Mouse (Mus musculus) mouse trophoblast stem cell (cell line): ENCODE data around the gene Rdh16f2.
"Not testable (repeated sequence)": the region's sequence is repeated elsewhere in the genome, so short reads cannot be mapped to it uniquely, and the experiment has no call there.

Experiments used
- in situ Hi-C, 2 experiments: fragments of 300-500 bp; cut with MseI, MboI; formaldehyde crosslinking; loops; 2 replicates in 1 of 2; 3 replicates in 1 of 2; pipeline ENCODE4 v1.15.1; 2025

Gene Rdh16f2

DNA sequence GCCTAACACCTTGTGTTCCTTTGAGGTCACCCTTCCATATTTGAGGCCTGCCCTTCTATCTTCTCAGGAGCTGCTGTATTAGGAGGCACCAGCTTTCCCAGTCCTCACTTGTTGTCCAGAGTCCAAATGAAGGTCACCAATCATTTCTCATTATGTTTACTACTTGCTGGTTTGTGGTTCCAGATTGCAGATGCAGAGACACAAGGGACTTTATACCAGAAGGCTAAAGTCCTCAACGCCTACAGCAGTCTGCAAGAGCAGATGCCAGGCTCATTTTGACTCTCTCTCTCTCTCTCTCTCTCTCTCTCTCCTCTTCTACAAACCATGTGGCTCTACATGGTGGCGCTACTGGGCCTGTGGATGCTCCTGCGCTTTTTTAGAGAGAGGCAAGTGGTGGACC lies at the start of gene Rdh16f2:
Gene Rdh16f2, plus strand, starts transcription at position 243 of the 400 bp plus-strand sequence.
- in situ Hi-C loops = no loop called here

DNA sequence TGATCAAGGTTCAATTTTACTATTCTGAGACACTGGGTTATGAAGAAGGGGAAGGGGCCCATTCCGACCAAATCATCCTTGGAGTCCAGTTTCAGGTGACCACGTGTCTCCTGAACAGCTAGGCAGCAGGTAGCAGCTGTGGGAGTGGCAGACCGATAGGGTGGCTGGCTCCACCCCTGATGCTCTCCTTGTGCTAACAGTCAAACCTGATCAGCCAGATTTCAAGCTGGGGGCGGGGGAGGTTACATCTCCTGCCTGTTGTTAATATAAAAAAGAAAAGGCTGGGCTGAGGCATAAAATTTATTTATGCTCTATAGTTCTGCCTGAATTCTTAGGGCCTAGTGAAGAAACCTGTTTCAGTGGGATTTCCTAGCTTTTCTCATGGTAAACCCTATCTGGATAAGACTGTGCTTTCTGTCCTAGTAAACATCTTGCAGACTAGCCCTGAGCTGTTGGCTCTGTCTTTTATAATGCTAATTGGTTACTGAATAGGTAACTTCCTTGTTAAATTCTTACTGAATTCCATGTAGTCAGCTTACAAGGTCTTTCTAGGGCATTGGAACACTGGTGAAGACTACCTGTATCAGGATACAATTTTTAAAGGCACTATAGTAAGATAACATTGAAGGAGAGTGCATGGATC lies 48.9 kb upstream of the Rdh16f2 start:
- in situ Hi-C loops = not testable (repeated sequence)

DNA sequence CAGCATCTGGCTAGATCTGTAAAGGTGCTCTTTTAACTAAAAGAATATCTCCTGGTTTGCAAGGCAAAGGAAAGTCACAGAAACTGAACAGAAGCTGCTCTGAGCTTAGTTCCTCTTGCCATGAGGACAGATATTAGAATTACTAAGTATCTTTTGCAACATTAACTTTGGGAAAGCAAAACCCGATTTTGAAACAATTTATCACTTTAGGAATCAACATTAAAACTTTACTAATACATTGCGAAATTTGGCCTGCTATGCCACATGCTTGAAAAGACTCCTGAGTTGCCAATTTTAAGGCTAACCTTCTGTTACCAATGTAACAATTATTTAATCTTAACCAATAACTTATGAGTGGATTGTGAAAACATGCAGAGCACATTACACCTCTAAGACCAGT lies 44.5 kb upstream of the Rdh16f2 start:
- in situ Hi-C loops = not testable (repeated sequence)

DNA sequence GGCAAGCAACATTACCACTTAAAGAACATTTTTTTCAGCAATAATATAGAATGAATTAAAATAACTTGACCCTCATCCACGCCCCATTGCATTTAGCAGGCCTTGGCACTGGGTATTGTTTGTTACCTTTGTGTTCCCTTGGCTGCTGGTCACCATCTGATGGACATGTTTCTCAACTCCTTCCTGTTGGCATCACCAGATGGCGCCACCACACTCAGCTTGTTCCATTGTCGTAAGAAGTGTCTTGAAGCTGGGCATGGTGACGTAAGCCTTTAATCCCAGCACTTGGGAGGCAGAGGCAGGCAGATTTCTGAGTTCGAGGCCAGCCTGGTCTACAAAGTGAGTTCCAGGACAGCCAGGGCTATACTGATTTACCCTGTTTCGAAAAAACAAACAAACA lies 40.9 kb upstream of the Rdh16f2 start:
- in situ Hi-C loops = no loop called here

- in situ Hi-C loops = no loop called here
Observed at GRCm38 (mm10) chr10:127829121-127829520, 37.2 kb upstream of the Rdh16f2 start.

- in situ Hi-C loops = not testable (repeated sequence)
Observed at GRCm38 (mm10) chr10:127834186-127834585, 32.1 kb upstream of the Rdh16f2 start.

- in situ Hi-C loops = no loop called here
Observed at GRCm38 (mm10) chr10:127835292-127835691, 31.0 kb upstream of the Rdh16f2 start.

GRCm38 (mm10) chr10:127837793-127838192 lies 28.5 kb upstream of the Rdh16f2 start:
- in situ Hi-C loops = not testable (repeated sequence)

DNA sequence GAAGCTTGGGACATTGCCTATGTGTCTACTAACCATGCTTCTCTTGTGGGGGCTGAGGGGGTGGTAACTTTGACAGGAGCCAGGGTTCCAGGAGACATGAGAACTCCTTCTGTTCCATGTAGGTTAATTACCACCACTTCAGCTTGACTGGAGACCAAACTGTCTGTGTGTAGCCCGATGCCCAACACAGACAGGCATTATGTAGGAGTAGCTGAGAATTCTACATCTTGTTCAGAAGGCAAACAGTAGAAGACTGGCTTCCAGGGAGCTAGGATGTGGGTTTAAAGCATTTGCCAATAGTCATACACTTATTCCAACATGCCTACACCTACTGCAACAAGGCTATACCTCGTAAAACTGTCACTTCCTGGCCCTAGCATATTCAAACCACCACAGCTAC lies 27.7 kb upstream of the Rdh16f2 start:
- in situ Hi-C loops = no loop called here

- in situ Hi-C loops = no loop called here
Observed at GRCm38 (mm10) chr10:127840776-127841175, 25.5 kb upstream of the Rdh16f2 start.

DNA sequence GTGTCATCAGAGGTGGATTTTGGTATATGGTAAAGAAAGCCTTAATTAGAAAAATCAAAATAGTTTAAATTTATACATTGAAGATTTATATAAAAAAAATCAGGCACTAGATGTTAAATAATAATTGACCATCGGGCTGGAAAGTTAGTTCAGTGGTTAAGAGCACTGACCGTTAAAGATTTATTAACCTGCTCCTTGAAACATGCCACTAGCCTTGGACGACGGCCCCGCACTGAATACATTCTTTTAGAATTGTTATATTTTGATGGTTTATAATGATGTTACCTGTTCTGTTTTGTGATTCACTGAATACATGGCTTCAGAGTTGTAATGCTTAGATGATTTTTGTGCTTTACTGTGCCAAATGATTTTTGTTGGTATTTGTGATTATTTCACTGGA lies 20.3 kb upstream of the Rdh16f2 start:
- in situ Hi-C loops = not testable (repeated sequence)

DNA sequence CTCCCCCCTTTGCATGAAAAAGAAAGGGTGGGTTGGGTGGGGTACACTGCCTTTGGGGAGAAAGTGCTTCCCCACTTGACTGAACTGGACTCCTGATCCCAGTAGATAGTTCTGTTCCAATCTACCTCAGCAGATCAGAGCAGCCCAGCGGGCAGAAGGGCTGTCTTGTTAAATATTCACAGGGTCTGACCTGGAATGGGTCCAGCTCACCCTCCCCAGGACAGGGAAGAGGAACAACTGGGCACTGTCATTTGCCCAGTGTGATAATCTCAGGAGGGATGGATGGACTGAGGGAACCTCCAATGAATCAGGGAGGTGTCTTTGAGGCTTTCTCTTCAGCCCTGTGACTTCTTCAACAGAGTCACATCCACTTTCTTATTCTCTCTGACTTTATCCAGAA lies 18.2 kb upstream of the Rdh16f2 start:
- in situ Hi-C loops = no loop called here

GRCm38 (mm10) chr10:127849628-127850027 lies 16.6 kb upstream of the Rdh16f2 start, which contains the start of gene Rdh19:
Gene Rdh19 (plus strand): TSS chr10:127849928.
- in situ Hi-C loops = no loop called here

DNA sequence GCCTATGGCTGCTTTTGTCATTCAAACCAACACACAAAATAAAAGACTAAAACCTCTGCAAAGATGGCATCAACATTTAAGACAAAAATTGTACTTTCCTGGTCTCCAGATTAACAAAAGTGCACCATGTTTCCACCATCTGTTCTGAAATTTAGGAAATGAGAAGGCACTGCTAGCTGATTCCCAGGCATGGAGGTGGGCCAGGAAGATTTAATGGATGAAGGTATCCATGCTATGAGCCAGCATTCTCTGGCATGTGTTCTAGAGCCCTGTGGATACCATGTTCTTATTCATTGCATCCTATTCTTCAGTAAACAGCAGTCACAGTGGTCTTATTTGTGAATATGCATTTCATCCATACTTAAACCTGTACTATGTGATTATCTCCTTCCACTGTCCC lies 9.9 kb upstream of the Rdh16f2 start:
- in situ Hi-C loops = no loop called here

GRCm38 (mm10) chr10:127864931-127865330 lies 1.3 kb upstream of the Rdh16f2 start:
- in situ Hi-C loops = no loop called here

- in situ Hi-C loops = no loop called here
Observed at GRCm38 (mm10) chr10:127872484-127872883, 6.2 kb downstream of the Rdh16f2 start.

GRCm38 (mm10) chr10:127877681-127878080 lies 11.4 kb downstream of the Rdh16f2 start:
- in situ Hi-C loops = no loop called here

DNA sequence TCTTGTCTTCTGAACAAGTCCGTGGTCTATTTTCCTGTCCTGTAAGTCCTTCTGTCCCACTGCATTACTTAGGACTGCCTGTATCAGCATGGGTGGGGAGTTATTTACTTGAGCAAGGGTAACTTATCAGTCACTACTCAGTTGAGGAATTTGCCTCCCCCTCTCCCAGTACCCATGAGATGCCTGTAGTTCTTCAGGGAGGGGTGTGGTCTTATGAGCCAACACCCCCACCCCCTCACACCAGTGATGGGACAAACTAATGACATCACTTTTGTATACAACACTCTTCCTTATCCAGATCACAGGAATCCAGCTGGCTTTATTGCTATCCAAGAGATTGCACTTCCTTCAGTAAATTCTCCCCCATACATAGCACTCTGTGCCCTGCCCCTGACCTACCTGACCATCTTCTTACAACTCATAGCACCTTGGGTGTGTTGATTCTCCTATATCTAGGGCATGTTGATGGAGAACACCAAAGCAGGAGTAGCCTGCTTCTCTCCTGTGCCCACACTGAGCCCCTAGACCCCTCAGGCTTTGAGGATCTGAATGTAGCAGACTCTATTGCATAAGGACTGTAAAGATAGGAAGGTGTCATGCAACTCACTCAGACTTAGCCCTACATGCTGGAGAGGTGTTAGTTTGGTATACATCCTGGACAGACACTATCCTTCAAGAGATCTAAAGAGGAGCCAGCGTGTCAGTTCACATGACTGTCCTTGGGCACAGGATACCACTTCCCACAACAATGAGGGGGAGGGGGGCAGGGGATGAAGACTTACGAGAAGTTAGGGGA lies 12.2 kb downstream of the Rdh16f2 start:
- in situ Hi-C loops = no loop called here

DNA sequence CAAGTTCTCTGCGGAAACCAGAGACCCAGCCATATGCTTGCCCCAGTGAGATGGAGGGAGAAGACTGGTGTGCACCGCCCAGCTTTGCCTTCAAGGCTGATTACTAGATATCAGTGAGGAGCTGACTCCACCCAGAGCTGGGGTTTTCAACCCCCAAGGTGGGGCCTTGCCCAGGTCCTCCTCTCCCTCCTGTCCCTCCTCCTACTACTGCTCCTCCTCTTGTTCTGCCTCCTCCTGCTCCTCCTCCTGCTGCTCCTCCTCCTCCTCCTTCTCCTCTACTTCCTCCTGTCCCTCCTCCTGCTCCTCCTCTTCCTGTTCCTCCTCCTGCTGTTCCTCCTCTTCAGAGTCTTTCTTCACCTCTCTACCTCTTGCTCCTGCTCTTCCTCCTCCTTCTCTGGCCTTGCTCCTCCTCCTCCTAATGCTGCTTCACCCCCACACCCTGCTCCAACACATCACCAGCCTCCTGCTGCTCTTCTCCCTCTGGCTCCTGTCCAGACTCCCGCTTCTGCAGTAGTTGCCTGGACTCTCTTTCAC lies 12.9 kb downstream of the Rdh16f2 start:
- in situ Hi-C loops = no loop called here

DNA sequence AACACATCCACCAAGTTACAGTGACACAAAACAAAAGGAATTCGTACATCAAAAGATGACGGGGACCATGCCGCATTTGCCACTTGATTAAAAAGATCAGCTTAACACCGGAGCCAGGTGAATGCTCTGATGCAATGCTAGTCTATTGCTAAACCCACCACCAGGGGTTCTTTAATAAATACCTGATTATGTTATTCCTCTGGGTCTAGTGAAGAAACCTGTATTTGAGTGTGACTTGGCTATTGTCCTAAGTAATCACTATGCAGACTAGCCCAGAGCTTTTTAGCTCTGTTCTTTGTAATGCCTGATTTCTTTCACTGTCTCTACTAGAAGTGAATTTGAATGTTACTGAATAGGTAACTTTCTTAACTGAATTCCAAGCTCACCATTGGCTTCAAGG lies 14.8 kb downstream of the Rdh16f2 start:
- in situ Hi-C loops = no loop called here

DNA sequence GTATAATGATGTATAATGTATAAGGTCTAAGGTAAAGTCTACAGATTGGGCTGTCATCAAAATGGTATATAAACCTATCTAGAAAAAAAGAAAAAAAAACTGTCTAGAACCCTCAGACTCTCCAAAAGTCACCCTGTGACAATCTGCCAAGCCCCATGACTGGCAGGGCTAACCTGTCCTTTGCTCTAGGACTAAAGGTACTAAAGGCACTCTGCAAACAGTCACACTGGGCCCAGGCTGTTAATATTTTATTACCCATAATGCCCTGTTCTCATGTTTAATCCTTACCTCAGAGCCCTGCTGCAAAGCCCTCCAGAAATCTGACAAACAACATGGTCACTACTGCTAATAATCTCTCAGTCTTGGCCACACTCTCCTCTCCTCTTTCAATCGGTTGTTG lies 20.3 kb downstream of the Rdh16f2 start:
- in situ Hi-C loops = no loop called here

DNA sequence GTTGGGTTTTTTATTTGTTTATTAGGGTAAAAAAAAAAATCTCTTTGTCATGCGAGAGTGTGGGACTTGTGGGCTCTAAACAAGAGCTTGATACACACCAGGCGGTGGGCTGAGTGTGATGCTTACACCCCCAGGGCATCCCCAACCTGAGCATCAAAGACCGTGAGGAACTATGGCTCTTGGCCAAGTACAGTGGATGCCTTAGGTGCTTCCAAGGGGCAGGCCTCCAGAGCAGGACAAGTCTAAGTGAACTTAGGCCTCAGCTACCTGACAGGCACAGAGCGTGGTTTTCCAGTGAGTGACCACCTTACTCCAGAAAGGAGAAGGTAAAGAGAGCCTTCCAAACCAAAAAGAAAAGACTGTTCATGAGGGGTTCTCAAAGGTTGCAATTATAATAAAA lies 20.7 kb downstream of the Rdh16f2 start:
- in situ Hi-C loops = no loop called here

DNA sequence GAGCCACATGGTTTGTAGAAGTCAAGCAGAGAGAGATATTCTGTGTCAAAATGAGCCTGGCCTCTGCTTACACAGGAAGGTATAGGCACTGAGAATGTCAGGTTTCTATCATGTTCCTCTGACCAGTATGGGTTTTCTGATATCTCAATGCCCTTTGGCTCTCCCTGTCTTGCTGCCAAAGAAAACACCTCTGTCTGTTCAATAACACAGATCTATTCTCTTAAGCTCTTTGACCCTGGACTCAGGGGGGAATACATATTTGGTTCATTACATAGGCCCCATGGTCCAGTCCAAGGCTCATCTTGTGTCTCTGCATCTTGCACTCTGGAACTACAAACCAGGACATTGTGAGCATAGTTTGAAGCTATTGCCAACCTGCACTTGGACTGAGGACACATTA lies 22.3 kb downstream of the Rdh16f2 start, which contains the start of gene Rdh7:
Gene Rdh7, minus strand, starts transcription at position 213 of the 400 bp plus-strand sequence.
- in situ Hi-C loops = no loop called here
